Mouse (Mus musculus) adrenal gland, postnatal 25 days (tissue): ENCODE results near the gene Mecom. TPM values are rescaled to one million over a fixed set of nuclear protein-coding genes. Genes with fewer than 3 reads are reported as not detected.

ENCODE experiments used
- DNase-seq: peaks from one replicate; pipeline ENCODE4 v3.0.0; 2021; ENCODE audit warnings: mixed read lengths
- total RNA-seq: library from RNA; stranded (reverse); gene quantifications from 2 replicates; pipeline ENCODE4 v1.2.3, GENCODE M21; 2021

The Mecom gene
- total RNA-seq, 1 experiment from 2014 or later, result 4.1 TPM

DNA sequence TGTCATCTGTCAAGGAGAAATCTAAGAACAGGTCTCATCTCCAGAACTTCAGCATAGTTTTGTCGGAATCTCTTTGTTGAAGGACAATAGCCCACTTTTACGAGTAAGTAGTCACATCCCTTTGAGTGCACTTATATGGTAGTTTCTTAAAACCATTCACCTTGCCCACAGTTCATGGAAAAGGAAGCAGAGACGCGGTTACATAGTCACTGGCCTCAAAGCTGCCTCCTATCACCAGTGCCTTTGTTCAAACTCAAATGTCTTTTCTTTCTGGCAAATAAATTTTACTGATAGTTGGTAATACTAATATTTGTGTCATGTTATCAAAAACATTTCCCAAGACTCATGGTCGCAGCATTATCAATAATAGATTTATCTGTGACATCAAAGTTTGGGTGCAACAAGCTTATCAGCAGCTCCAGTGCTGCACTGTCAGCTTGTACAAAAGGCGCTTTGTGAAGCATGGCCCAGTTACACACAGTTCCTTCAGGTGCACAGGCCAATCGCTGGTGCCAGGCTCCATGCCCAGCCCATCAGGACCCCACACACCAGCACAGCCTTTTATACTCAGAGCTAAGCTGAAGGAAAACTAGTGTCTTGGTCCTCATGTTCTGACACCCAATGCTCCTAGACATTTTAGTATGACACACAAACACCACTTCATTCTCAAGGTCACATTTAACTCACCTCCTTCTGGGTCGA lies 399.3 kb downstream of the Mecom start:
- DNase-seq, result no peak

DNA sequence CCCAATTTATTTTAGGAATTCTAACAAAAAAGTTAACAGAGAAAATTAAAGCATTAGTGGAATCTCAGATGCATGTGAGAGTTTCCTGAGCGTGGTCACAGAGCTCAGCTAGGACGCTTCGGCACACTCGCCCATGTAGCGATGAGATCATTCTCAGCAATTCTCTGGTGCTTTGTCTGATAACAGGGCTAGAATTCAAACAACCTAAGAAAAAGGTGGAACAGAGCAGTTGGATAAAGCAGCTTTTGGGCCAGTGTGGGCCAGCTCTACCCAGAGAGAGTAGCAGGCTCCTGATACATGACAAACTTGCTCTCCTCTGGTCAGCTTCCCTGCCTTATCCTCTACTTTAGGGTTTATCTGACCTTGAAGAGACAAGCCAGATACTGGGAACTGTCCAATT lies 402.8 kb downstream of the Mecom start:
- no peak for DNase-seq

- no peak for DNase-seq
Measured at GRCm38 (mm10) chr3:30143961-30144411, 403.8 kb downstream of the Mecom start.

DNA sequence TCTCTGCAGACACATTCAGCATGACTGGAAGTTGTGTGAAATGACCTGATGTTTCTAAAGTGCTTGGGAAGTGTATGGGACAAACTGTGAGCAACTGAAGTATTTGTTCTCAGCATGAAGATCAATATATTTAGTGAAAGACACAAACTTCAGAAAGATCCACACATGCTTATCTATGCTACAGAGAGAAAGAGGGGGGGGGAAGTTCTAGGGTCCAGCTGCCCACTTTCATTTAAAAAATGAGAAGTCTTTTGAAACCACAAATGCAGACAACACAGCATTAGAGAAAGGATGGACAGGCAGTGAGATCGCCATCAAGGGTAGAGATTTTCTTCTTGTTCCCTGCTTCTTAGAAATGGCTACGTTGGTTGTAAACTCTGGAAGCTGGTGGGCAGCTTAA lies 404.4 kb downstream of the Mecom start:
- DNase-seq, result no peak

- DNase-seq, result no peak
Measured at GRCm38 (mm10) chr3:30140349-30140748, 407.5 kb downstream of the Mecom start.

- no peak for DNase-seq
Measured at GRCm38 (mm10) chr3:30139678-30140077, 408.1 kb downstream of the Mecom start.

- DNase-seq, result no peak
Measured at GRCm38 (mm10) chr3:30138588-30138987, 409.2 kb downstream of the Mecom start.

- no peak for DNase-seq
Measured at GRCm38 (mm10) chr3:30135857-30136256, 412.0 kb downstream of the Mecom start.

- DNase-seq, result no peak
Measured at GRCm38 (mm10) chr3:30135119-30135518, 412.7 kb downstream of the Mecom start.

DNA sequence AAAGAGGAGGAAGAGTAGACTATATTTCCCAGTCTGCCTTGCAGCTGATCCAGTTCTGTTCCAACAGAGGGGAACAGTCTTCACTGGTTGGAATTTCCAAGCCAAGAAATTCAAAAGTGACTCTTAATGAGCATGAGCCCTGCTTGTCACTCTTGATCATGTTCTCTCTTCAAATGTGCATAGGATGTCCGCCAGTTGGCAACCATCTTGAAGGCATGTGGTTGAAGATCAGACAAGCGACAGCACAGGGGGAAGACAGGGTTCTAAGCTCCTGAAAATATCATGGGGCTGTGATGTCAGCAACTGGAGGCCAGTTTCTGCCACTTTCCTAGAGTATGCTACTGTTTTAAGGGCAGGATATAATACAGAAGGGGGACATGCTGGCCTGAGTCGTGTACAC lies 414.8 kb downstream of the Mecom start:
- no peak for DNase-seq

- no peak for DNase-seq
Measured at GRCm38 (mm10) chr3:30132370-30132769, 415.4 kb downstream of the Mecom start.

DNA sequence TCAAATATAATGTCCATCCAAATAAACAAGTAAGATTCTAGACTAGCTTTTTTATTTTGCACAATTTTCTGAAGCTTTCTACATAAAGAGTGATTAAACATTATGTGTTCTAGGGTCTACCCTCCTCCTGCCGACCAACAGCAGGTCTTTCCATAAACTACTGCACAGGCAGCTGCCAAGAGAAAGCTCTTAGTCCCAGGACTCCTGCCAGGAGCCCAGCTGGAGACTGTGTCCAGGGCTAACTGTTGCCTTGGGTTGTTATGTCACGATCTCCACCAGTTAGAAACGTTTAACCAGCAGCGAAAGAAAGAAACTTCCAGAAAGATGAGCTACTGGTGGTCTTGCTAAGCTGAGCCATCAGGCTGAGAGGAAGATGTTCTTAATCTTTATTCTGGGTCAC lies 417.3 kb downstream of the Mecom start:
- DNase-seq, result no peak

GRCm38 (mm10) chr3:30122618-30123017 lies 425.2 kb downstream of the Mecom start:
- no peak for DNase-seq

DNA sequence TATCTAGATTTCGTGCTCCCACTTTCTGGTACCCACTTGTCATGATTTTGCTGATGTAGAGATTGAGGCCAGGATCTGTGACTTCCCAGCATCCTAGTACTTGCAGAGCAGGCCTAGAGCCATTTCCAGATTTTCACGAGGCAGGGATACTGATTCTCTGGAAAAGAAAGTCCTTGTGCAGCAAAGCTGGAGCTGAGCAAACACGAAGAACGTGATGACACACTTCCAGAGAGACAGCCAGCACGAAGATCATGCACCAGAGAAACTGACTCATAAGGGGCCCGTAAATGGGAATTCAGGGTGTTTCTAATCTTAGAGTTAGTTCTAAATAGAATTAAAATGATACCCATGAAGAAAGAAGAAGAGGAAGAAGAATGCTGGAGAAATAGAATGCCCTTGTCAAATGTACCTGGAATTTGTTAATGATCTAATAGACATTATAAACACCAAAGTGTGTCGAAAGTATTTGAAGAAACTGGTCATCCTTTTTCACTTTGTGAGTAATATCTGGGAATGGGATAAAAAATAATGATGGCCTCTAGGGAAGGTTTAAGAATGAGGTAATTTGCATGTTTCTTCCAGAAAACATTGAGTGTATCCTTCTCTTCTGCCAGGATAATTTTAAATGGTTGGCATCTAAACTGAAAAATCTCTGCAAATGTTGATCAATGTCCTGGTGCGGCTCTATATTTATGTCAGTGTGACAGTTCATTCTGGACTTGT lies 426.9 kb downstream of the Mecom start:
- no peak for DNase-seq

GRCm38 (mm10) chr3:30118594-30119297 lies 429.1 kb downstream of the Mecom start:
- no peak for DNase-seq

DNA sequence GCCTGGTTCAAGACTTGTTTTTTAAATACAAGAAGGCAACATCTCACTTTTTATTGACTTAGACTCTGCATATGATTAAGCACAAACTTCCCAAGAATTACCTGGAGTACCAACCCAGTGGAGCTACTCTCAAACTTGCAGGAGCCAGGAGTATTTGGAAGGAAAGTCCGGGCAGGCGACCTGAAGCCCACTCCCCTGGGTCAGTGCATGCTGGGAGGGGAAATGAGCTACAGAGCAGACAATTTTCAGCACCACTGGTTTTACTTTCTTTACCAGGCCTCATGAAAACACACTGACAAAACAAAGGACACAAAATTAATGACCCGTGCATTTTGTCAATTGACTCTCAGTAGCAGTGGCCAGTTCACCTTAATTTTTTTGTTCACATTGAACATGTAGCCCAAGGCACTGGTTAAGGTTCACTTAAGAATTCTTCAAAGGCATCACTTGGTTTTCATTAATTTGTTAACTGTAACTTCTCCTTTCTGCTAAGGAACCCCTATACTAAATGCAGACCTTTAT lies 434.5 kb downstream of the Mecom start:
- no peak for DNase-seq

DNA sequence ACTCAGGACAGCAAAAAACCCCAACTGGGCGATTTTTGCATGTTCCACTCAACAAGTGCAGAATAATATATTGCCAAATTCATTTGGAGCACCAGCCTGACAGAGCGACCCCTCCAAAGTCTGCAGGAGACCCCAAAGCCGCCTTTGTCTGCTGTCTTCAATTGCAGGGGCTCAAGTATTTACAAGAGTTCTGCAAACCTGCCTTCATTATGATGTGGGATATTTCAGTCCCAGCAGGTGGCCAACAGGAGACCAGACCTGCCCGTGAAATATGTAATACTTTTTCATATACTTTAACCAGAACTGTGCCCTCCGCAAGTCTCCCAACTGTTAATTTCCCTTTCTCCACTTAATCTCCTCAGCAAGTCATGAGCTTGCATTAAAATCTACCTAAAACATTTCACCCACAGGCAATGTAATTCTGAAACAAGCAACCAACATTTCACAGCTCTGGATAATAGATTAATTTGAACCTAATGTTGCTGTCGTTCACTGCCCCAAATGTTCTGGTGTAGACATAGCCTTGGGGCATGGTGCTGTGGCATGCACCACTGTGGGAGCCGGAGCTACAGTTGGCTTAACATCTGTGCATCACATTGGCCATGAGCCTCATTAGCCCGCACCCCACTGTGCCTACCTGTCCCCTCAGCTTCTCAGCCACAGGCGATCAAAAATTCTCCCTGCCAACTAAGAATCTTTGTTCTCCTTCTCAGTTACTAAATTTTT lies 439.7 kb downstream of the Mecom start:
- no peak for DNase-seq

DNA sequence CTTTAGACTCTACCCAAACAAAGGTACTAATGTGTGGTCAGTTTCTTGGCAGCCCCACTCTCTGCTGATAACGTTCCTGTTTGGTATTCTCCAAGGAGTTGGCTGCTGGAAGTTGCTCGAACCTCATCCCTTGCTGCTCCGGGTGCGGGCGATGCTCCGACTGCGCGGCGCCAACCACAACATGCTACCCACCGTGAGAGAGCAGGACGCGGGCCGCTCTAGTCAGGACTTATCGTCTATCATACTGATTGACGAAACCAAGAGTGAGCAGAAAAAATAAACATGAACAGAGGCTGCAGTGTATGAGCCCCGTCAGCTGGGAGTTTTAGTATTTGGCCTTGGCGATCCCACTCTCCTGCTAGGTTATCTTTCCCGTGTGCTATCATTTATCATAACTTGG lies 441.3 kb downstream of the Mecom start:
- DNase-seq, result no peak

GRCm38 (mm10) chr3:30105859-30106258 lies 441.9 kb downstream of the Mecom start:
- no peak for DNase-seq

DNA sequence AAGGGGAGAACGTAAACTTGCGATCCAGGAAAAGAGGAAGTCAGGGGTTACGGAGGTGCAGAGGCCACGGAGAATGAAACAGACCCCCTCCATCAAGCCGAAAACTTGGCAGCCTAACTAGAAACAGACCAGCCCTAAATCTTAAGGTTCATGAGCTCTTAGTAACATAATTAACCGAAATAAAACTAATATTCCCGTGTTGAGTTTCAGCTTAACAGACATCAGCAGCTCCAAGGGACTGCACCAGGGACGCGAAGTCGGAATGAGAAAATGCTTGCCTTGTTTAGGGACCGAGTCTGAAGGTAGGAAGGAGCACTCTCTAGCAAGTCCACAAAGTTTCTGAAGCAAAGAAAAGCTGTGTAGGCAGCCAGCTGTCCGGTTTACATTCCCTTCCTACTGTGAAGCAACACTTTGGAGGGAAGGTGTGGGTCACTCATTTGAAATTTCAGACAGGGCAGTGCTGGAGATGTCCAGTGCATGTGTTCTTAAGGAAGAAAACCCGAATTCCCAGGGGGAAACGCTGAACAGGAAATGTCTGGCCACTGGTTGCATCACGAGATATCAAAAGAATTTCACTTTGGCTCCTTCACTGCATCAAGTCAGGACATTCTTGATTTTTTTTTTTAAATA lies 442.5 kb downstream of the Mecom start:
- DNase-seq, result no peak

GRCm38 (mm10) chr3:30104515-30105098 lies 443.2 kb downstream of the Mecom start:
- DNase-seq, result no peak
